Mouse (Mus musculus): ENCODE data around the gene Calhm3.

The Calhm3 gene

GRCm38 (mm10) chr19:47118634-47119033, 38.9 kb downstream of the Calhm3 start:
- DNase-seq (ENCODE audit: low spot score in 2 of 2) = no peak

GRCm38 (mm10) chr19:47104641-47105271, 52.8 kb downstream of the Calhm3 start:
- DNase-seq (ENCODE audit: low spot score in 2 of 2) = no peak

All from spleen, postnatal 10 days (tissue).